In genomic region chrX:134686267-134686666, GRCm38 (mm10) we compare ENCODE assay signal across 8 mouse cellular contexts. TPM values are rescaled to one million over a fixed set of nuclear protein-coding genes. Genes with fewer than 3 reads are reported as not detected.
DNase-seq lines count a peak whose midpoint lies in the region; ATAC-seq and TF ChIP-seq lines count a peak whose summit lies in the region.

Gene Armcx4 (plus strand): TSS chrX:134686519.

- peak; percentile 47 for DNase-seq in ES-E14 (ENCODE audit: low read depth, low spot score)
- DNase-seq in heart, postnatal 10 days, result peak; percentile 69 to 77
- peak; percentile 35 to 67 for DNase-seq in kidney, postnatal 25 days
- peak; percentile 50 to 56 for DNase-seq in natural killer cell, adult 2 months (ENCODE audit: low spot score in 2 of 2)

- H3K4me3 ChIP-seq in ES-E14 (ENCODE audit: insufficient read depth in 1 of 2, low read depth in 1 of 2, low read length in 2 of 2, poor library complexity in 1 of 2, severe bottlenecking in 1 of 2), result peak within 1 kb of the TSS; percentile 75 to 83
- peak within 1 kb of the TSS; percentile 60 for H3K4me3 ChIP-seq in forebrain, embryonic 15.5 days
- peak within 1 kb of the TSS; percentile 43 for H3K4me3 ChIP-seq in liver, embryonic 12.5 days
- H3K4me3 ChIP-seq in testis, adult 2 months (ENCODE audit: control insufficient read depth, low read depth, low read length), result peak within 1 kb of the TSS; percentile 58

- no peak for TF ChIP-seq POLR2A in testis, adult 2 months (IDR thresholded peaks at IDR 0.05; ENCODE audit: control insufficient read depth, low read depth, low read length)

- no peaks in the 10 kb centered on the region for H3K9me3 ChIP-seq in ES-E14 (ENCODE audit: control insufficient read depth, insufficient read depth, low read depth, low read length)
- no peaks in the 10 kb centered on the region for H3K9me3 ChIP-seq in forebrain, embryonic 15.5 days
- H3K9me3 ChIP-seq in liver, embryonic 12.5 days (replicated peaks), result no peaks in the 10 kb centered on the region

- no peak for TF ChIP-seq CTCF in testis, adult 2 months (IDR thresholded peaks at IDR 0.05; ENCODE audit: control insufficient read depth, insufficient read depth, insufficient replicate concordance, low read depth, low read length)

- in situ Hi-C loops in ES-E14 (cut with MboI; ENCODE audit: low sequenced_read_pairs in 2 of 2, unreplicated experiment in 2 of 2), result no loop called here

- intact Hi-C loops in heart, postnatal 10 days (cut with DNase I), result loop anchor here (5.0 kb wide), 2 partner anchors 39 to 74 kb away; no protein-coding TSS in a partner anchor

- peaks cover 0 to 2% of the 10 kb centered on the region in 2 experiments; a peak in 1 of 4 replicates for H3K4me1 ChIP-seq in ES-E14 (ENCODE audit: control insufficient read depth in 2 of 2, insufficient read depth in 2 of 2, low read length in 2 of 2, poor library complexity in 1 of 2)
- peaks cover 19% of the 10 kb centered on the region for H3K4me1 ChIP-seq in forebrain, embryonic 15.5 days
- H3K4me1 ChIP-seq in liver, embryonic 12.5 days, result no peaks in the 10 kb centered on the region
- no peaks in the 10 kb centered on the region for H3K4me1 ChIP-seq in testis, adult 2 months (ENCODE audit: control insufficient read depth, insufficient read depth, low read length)

- peak; percentile 91 for ATAC-seq in cerebellum, adult (ENCODE audit: insufficient number of reproducible peaks, low FRiP score, low TSS enrichment)
- ATAC-seq in forebrain, embryonic 15.5 days (replicated peaks), result peak; percentile 96
- ATAC-seq in liver, embryonic 12.5 days, result peak; percentile 66

- H3K27ac ChIP-seq in ES-E14 (ENCODE audit: insufficient read depth, low read depth, low read length, poor library complexity, severe bottlenecking), result peak within 1 kb of the TSS; percentile 58; the same call in 1 of the 2 replicates
- H3K27ac ChIP-seq in forebrain, embryonic 15.5 days (replicated peaks), result peak within 1 kb of the TSS; percentile 93
- peak within 1 kb of the TSS; percentile 54; the same call in 1 of the 2 replicates for H3K27ac ChIP-seq in liver, embryonic 12.5 days
- H3K27ac ChIP-seq in testis, adult 2 months (ENCODE audit: control insufficient read depth, insufficient read depth, low read depth, low read length), result peak within 1 kb of the TSS; percentile 29; the same call in 1 of the 2 replicates

- peak within 1 kb of the TSS; percentile 46 for H3K4me2 ChIP-seq in forebrain, embryonic 15.5 days (replicated peaks)
- H3K4me2 ChIP-seq in liver, embryonic 12.5 days, result peak within 1 kb of the TSS; percentile 59

- WGBS in forebrain, embryonic 15.5 days, result 17% methylated on average over 33 of the region's 33 CpGs
- 13% methylated on average over 30 of the region's 33 CpGs for WGBS in liver, embryonic 12.5 days (ENCODE audit: insufficient replicate concordance)

- no peaks in the 10 kb centered on the region for H3K27me3 ChIP-seq in forebrain, embryonic 15.5 days
- peaks cover 19% of the 10 kb centered on the region for H3K27me3 ChIP-seq in liver, embryonic 12.5 days (replicated peaks)
- no peaks in the 10 kb centered on the region for H3K27me3 ChIP-seq in testis, adult 2 months (ENCODE audit: control insufficient read depth, insufficient read depth, low read length)

- H3K9ac ChIP-seq in ES-E14 (ENCODE audit: insufficient read depth, low read depth, low read length, poor library complexity, severe bottlenecking), result peak within 1 kb of the TSS; percentile 86
- H3K9ac ChIP-seq in forebrain, embryonic 15.5 days (replicated peaks), result peak within 1 kb of the TSS; percentile 70
- H3K9ac ChIP-seq in liver, embryonic 12.5 days, result 0 out of 2 replicates have a peak within 1 kb of the TSS, but pooled peaks have one; percentile 35

- H3K36me3 ChIP-seq in ES-E14 (ENCODE audit: control insufficient read depth, insufficient read depth, low read length, poor library complexity, severe bottlenecking), result peaks cover 16% of the 10 kb centered on the region
- peaks cover 14% of the 10 kb centered on the region for H3K36me3 ChIP-seq in forebrain, embryonic 15.5 days
- H3K36me3 ChIP-seq in liver, embryonic 12.5 days, result 0 out of 2 replicates have a peak, but pooled peaks cover 2% of the 10 kb centered on the region
- no peaks in the 10 kb centered on the region for H3K36me3 ChIP-seq in testis, adult 2 months (ENCODE audit: control insufficient read depth, insufficient read depth, low read length)

TF ChIP-seq in ES-E14, 5 proteins besides CTCF, POLR2A, EP300 and RAD21:
- TF ChIP-seq MAFK (IDR thresholded peaks at IDR 0.05; ENCODE audit: insufficient read depth, low read depth, low read length) (no peak), ZNF384 (IDR thresholded peaks at IDR 0.05; ENCODE audit: low read depth, low read length) (no peak), CHD2 (IDR thresholded peaks at IDR 0.05; ENCODE audit: low read depth, low read length) (no peak), HCFC1 (IDR thresholded peaks at IDR 0.05; ENCODE audit: borderline replicate concordance, insufficient read depth, low read length) (no peak), ZC3H11A (IDR thresholded peaks at IDR 0.05; ENCODE audit: borderline replicate concordance, low read depth, low read length) (no peak)

RNA-seq across cellular contexts. Expression of gene Armcx4, which starts in this region (rescaled TPM):
- total RNA-seq in ES-E14 (2012; rRNA removed), result 16.7 and 23.6 TPM in 2 replicates
- 7.3 and 7.8 TPM in 2 replicates for polyA plus RNA-seq in forebrain, embryonic 15.5 days (2015; fragmentation: Nextera tagmentation; extraction: Ambion mirVana)
- 10 to 100 TPM; 23.8 to 25.6 TPM for total RNA-seq in heart, postnatal 10 days (2021)
- polyA plus RNA-seq in liver, embryonic 12.5 days (2016; fragmentation: Nextera tagmentation; extraction: Ambion mirVana), result 0.79 and 0.81 TPM in 2 replicates
- polyA plus RNA-seq in testis, adult 2 months (2012; rRNA removed), result 0.17 and 0.28 TPM in 2 replicates

Comparison
In these comparisons a context has a peak if more than half of its experiments do, and no peak if none do; other contexts are left out.
1. Peak in every context shown above with its lines: DNase-seq, ATAC-seq, H3K4me3 ChIP-seq and H3K27ac ChIP-seq.
2. Peak in ATAC-seq, H3K4me3 ChIP-seq, H3K27ac ChIP-seq, H3K9ac ChIP-seq and H3K4me2 ChIP-seq in liver, embryonic 12.5 days; RNA of the gene not detected or under 1 TPM.
3. H3K27ac ChIP-seq: peak in every context shown above with its lines; median percentile 93 in forebrain, embryonic 15.5 days; 58 in ES-E14; 54 in liver, embryonic 12.5 days; 29 in testis, adult 2 months.
4. H3K9ac ChIP-seq: peak in every context shown above with its lines; median percentile 86 in ES-E14; 70 in forebrain, embryonic 15.5 days; 35 in liver, embryonic 12.5 days.